Mouse (Mus musculus): ENCODE measurements at regions not wholly inside any gene's neighbourhood (a gene's known extent, or its start where the extent isn't known, plus 50 kb on each side); places are given as distances from the start of the nearest gene placed in this dataset.

- no peak for DNase-seq (ENCODE audit: low spot score)
- Histone ChIP-seq H3K36me3 (replicated peaks) (no peaks in the 10 kb centered on the region), H3K4me3 (no peak overlapping the region), H3K4me1 (no peaks in the 10 kb centered on the region), H3K27ac (replicated peaks) (no peak overlapping the region), H3K27me3 (replicated peaks; ENCODE audit: low read depth, poor library complexity, severe bottlenecking) (no peaks in the 10 kb centered on the region), H3K9me3 (no peaks in the 10 kb centered on the region)
- WGBS: 91% methylated on average over 8 of the region's 8 CpGs
These were observed 658.6 kb upstream of the Kdm8 start for GRCm38 (mm10) chr7:124785896-124786295.

- 81% methylated on average over 3 of the region's 3 CpGs for WGBS
- Histone ChIP-seq H3K36me3 (replicated peaks) (no peaks in the 10 kb centered on the region), H3K9me3 (no peaks in the 10 kb centered on the region), H3K27ac (replicated peaks) (no peak overlapping the region), H3K4me3 (no peak overlapping the region), H3K4me1 (no peaks in the 10 kb centered on the region), H3K27me3 (replicated peaks; ENCODE audit: low read depth, poor library complexity, severe bottlenecking) (no peaks in the 10 kb centered on the region)
- DNase-seq (ENCODE audit: low spot score): no peak
These were observed 655.7 kb upstream of the Kdm8 start for GRCm38 (mm10) chr7:124788781-124789180.

GRCm38 (mm10) chr7:124803101-124803500, 641.4 kb upstream of the Kdm8 start:
- 83% methylated on average over 3 of the region's 3 CpGs for WGBS
- Histone ChIP-seq H3K9me3 (no peaks in the 10 kb centered on the region), H3K4me3 (no peak overlapping the region), H3K4me1 (no peaks in the 10 kb centered on the region), H3K36me3 (replicated peaks) (no peaks in the 10 kb centered on the region), H3K27ac (replicated peaks) (no peak overlapping the region), H3K27me3 (replicated peaks; ENCODE audit: low read depth, poor library complexity, severe bottlenecking) (no peaks in the 10 kb centered on the region)
- no peak for DNase-seq (ENCODE audit: low spot score)

GRCm38 (mm10) chr7:124834692-124835091, 609.8 kb upstream of the Kdm8 start:
- no peak for DNase-seq (ENCODE audit: low spot score)
- H3K4me3 ChIP-seq: no peak overlapping the region
- no peaks in the 10 kb centered on the region for H3K9me3 ChIP-seq
- H3K4me1 ChIP-seq: no peaks in the 10 kb centered on the region
- no peaks in the 10 kb centered on the region for H3K36me3 ChIP-seq (replicated peaks)
- no peak overlapping the region for H3K27ac ChIP-seq (replicated peaks)
- no peaks in the 10 kb centered on the region for H3K27me3 ChIP-seq (replicated peaks; ENCODE audit: low read depth, poor library complexity, severe bottlenecking)

GRCm38 (mm10) chr7:124836531-124836930, 607.9 kb upstream of the Kdm8 start:
- DNase-seq (ENCODE audit: low spot score): no peak
- Histone ChIP-seq H3K27me3 (replicated peaks; ENCODE audit: low read depth, poor library complexity, severe bottlenecking) (no peaks in the 10 kb centered on the region), H3K27ac (replicated peaks) (no peak overlapping the region), H3K4me3 (no peak overlapping the region), H3K4me1 (no peaks in the 10 kb centered on the region), H3K9me3 (no peaks in the 10 kb centered on the region), H3K36me3 (replicated peaks) (no peaks in the 10 kb centered on the region)
- 87% methylated on average over 3 of the region's 3 CpGs for WGBS

- no peaks in the 10 kb centered on the region for H3K36me3 ChIP-seq (replicated peaks)
- 88% methylated on average over 5 of the region's 5 CpGs for WGBS
- no peaks in the 10 kb centered on the region for H3K4me1 ChIP-seq
- H3K27me3 ChIP-seq (replicated peaks; ENCODE audit: low read depth, poor library complexity, severe bottlenecking): no peaks in the 10 kb centered on the region
- H3K27ac ChIP-seq (replicated peaks): no peak overlapping the region
- no peak overlapping the region for H3K4me3 ChIP-seq
- no peaks in the 10 kb centered on the region for H3K9me3 ChIP-seq
- DNase-seq (ENCODE audit: low spot score): no peak
These were observed 589.4 kb upstream of the Kdm8 start for GRCm38 (mm10) chr7:124855056-124855455.

GRCm38 (mm10) chr7:124857106-124857505, 587.4 kb upstream of the Kdm8 start:
- Histone ChIP-seq H3K27me3 (replicated peaks; ENCODE audit: low read depth, poor library complexity, severe bottlenecking) (no peaks in the 10 kb centered on the region), H3K4me1 (no peaks in the 10 kb centered on the region), H3K9me3 (no peaks in the 10 kb centered on the region), H3K36me3 (replicated peaks) (no peaks in the 10 kb centered on the region), H3K4me3 (no peak overlapping the region), H3K27ac (replicated peaks) (no peak overlapping the region)
- no peak for DNase-seq (ENCODE audit: low spot score)
- 91% methylated on average over 3 of the region's 3 CpGs for WGBS

GRCm38 (mm10) chr7:124861397-124861796, 583.1 kb upstream of the Kdm8 start:
- WGBS: 96% methylated on average over 2 of the region's 2 CpGs
- Histone ChIP-seq H3K9me3 (no peaks in the 10 kb centered on the region), H3K36me3 (replicated peaks) (no peaks in the 10 kb centered on the region), H3K27ac (replicated peaks) (no peak overlapping the region), H3K4me1 (no peaks in the 10 kb centered on the region), H3K27me3 (replicated peaks; ENCODE audit: low read depth, poor library complexity, severe bottlenecking) (no peaks in the 10 kb centered on the region), H3K4me3 (no peak overlapping the region)
- no peak for DNase-seq (ENCODE audit: low spot score)

GRCm38 (mm10) chr7:124868133-124868603, 576.3 kb upstream of the Kdm8 start:
- Histone ChIP-seq H3K27me3 (replicated peaks; ENCODE audit: low read depth, poor library complexity, severe bottlenecking) (no peaks in the 10 kb centered on the region), H3K9me3 (no peaks in the 10 kb centered on the region), H3K4me1 (no peaks in the 10 kb centered on the region), H3K36me3 (replicated peaks) (no peaks in the 10 kb centered on the region), H3K27ac (replicated peaks) (no peak overlapping the region), H3K4me3 (no peak overlapping the region)
- WGBS: 77% methylated on average over 6 of the region's 6 CpGs
- DNase-seq (ENCODE audit: low spot score): no peak

GRCm38 (mm10) chr7:124868621-124869020, 575.9 kb upstream of the Kdm8 start:
- Histone ChIP-seq H3K27me3 (replicated peaks; ENCODE audit: low read depth, poor library complexity, severe bottlenecking) (no peaks in the 10 kb centered on the region), H3K4me1 (no peaks in the 10 kb centered on the region), H3K4me3 (no peak overlapping the region), H3K27ac (replicated peaks) (no peak overlapping the region), H3K36me3 (replicated peaks) (no peaks in the 10 kb centered on the region), H3K9me3 (no peaks in the 10 kb centered on the region)
- WGBS: 77% methylated on average over 3 of the region's 3 CpGs
- no peak for DNase-seq (ENCODE audit: low spot score)

- no peak for DNase-seq (ENCODE audit: low spot score)
- H3K27me3 ChIP-seq (replicated peaks; ENCODE audit: low read depth, poor library complexity, severe bottlenecking): no peaks in the 10 kb centered on the region
- no peak overlapping the region for H3K4me3 ChIP-seq
- H3K36me3 ChIP-seq (replicated peaks): no peaks in the 10 kb centered on the region
- no peak overlapping the region for H3K27ac ChIP-seq (replicated peaks)
- H3K4me1 ChIP-seq: no peaks in the 10 kb centered on the region
- no peaks in the 10 kb centered on the region for H3K9me3 ChIP-seq
- WGBS: 86% methylated on average over 6 of the region's 6 CpGs
These were observed 563.7 kb upstream of the Kdm8 start for GRCm38 (mm10) chr7:124880771-124881170.

GRCm38 (mm10) chr7:124907233-124907632, 537.2 kb upstream of the Kdm8 start:
- 83% methylated on average over 5 of the region's 5 CpGs for WGBS
- Histone ChIP-seq H3K36me3 (replicated peaks) (no peaks in the 10 kb centered on the region), H3K27ac (replicated peaks) (no peak overlapping the region), H3K9me3 (no peaks in the 10 kb centered on the region), H3K4me1 (no peaks in the 10 kb centered on the region), H3K4me3 (no peak overlapping the region), H3K27me3 (replicated peaks; ENCODE audit: low read depth, poor library complexity, severe bottlenecking) (no peaks in the 10 kb centered on the region)
- DNase-seq (ENCODE audit: low spot score): no peak

GRCm38 (mm10) chr7:124907662-124908296, 536.7 kb upstream of the Kdm8 start:
- no peak overlapping the region for H3K27ac ChIP-seq (replicated peaks)
- no peaks in the 10 kb centered on the region for H3K9me3 ChIP-seq
- no peaks in the 10 kb centered on the region for H3K4me1 ChIP-seq
- no peak overlapping the region for H3K4me3 ChIP-seq
- no peak for DNase-seq (ENCODE audit: low spot score)
- H3K36me3 ChIP-seq (replicated peaks): no peaks in the 10 kb centered on the region
- WGBS: 80% methylated on average over 5 of the region's 5 CpGs
- no peaks in the 10 kb centered on the region for H3K27me3 ChIP-seq (replicated peaks; ENCODE audit: low read depth, poor library complexity, severe bottlenecking)

All from embryonic facial prominence, embryonic 10.5 days (tissue).